Mouse (Mus musculus): Measurements from ENCODE around the gene Olfr20. TPM values are rescaled to one million over a fixed set of nuclear protein-coding genes. Genes with fewer than 3 reads are reported as not detected.
"Not testable (repeated sequence)": the region's sequence is repeated elsewhere in the genome, so short reads cannot be mapped to it uniquely, and the experiment has no call there.

The Olfr20 gene
- total RNA-seq (2017) = not detected in 2 replicates

DNA sequence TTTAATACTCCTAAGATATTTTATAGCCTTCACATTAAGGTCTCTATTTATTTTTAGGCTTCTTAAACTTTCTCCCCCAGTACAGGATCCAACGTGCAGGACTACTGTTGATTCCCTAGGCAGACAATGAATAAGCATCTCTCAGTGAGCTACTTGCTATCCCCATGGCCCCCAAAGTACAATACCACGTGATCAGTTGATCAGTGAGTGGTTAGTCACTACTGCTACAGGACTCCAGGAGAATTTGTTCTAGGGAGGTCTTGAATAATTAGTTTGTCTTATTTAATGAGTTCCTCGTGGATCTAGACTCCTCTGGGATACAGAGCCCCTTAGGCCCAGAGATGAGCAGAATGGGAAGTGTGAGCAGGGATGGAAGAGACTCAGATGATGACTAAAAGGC lies at the start of gene Olfr20:
Gene Olfr20 (plus strand): TSS at position 301 of the 400 bp plus-strand sequence.
- no peak for ATAC-seq (replicated peaks in 1 of 2; ENCODE audit: insufficient read depth in 1 of 2, low FRiP score in 2 of 2, low TSS enrichment in 1 of 2, low read depth in 1 of 2, poor library complexity in 2 of 2, severe bottlenecking in 2 of 2)

DNA sequence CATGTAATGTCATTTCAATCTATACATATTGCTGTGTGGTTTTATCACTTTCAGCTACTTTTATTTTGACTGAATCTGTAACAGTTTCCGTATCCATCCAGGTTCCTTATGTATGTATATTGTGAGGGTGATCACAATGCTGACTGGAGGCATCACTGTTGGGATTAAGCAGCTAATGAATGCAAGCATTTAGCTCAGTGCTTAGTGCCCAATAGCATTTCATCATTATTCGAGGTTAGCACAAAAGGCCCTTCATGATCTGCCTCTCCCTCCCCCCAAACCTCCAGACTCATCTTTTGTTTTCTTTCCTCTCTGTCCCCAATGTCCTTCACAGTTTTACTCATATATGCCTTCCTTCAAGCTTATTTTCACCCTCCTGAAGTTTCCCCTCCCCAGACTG lies 47.5 kb upstream of the Olfr20 start:
- no peak for ATAC-seq (replicated peaks in 1 of 2; ENCODE audit: insufficient read depth in 1 of 2, low FRiP score in 2 of 2, low TSS enrichment in 1 of 2, low read depth in 1 of 2, poor library complexity in 2 of 2, severe bottlenecking in 2 of 2)

- ATAC-seq (replicated peaks in 1 of 2; ENCODE audit: insufficient read depth in 1 of 2, low FRiP score in 2 of 2, low TSS enrichment in 1 of 2, low read depth in 1 of 2, poor library complexity in 2 of 2, severe bottlenecking in 2 of 2) = no peak
Measured at GRCm38 (mm10) chr11:73315961-73316360, 34.6 kb upstream of the Olfr20 start.

DNA sequence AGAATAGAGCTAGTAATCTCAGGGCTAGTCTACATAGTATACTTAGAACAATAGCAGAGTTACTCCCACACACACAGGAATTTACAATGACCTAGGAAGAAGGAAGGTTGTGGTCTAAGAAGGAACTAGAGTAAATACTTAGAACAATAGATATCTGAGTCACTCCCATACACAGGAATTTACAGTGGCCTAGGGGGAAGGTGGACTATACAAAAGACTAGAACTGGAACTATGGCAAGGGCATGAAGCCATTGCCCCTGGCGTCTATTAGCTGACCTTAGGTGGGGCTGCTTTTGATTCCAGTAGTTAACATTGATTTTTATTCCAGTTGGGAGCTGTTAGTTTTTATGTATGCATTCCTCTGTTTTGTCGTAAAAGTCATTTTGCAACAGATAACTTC lies 32.0 kb upstream of the Olfr20 start:
- not testable (repeated sequence) for ATAC-seq (replicated peaks in 1 of 2; ENCODE audit: insufficient read depth in 1 of 2, low FRiP score in 2 of 2, low TSS enrichment in 1 of 2, low read depth in 1 of 2, poor library complexity in 2 of 2, severe bottlenecking in 2 of 2)

GRCm38 (mm10) chr11:73321064-73321463 lies 29.5 kb upstream of the Olfr20 start:
- ATAC-seq (replicated peaks in 1 of 2; ENCODE audit: insufficient read depth in 1 of 2, low FRiP score in 2 of 2, low TSS enrichment in 1 of 2, low read depth in 1 of 2, poor library complexity in 2 of 2, severe bottlenecking in 2 of 2) = not testable (repeated sequence)

- no peak for ATAC-seq (replicated peaks in 1 of 2; ENCODE audit: insufficient read depth in 1 of 2, low FRiP score in 2 of 2, low TSS enrichment in 1 of 2, low read depth in 1 of 2, poor library complexity in 2 of 2, severe bottlenecking in 2 of 2)
Measured at GRCm38 (mm10) chr11:73323906-73324830, 26.4 kb upstream of the Olfr20 start.

- peak; percentile 62 to 65 for ATAC-seq (replicated peaks in 1 of 2; ENCODE audit: insufficient read depth in 1 of 2, low FRiP score in 2 of 2, low TSS enrichment in 1 of 2, low read depth in 1 of 2, poor library complexity in 2 of 2, severe bottlenecking in 2 of 2)
Measured at GRCm38 (mm10) chr11:73326485-73326886, 24.1 kb upstream of the Olfr20 start.

DNA sequence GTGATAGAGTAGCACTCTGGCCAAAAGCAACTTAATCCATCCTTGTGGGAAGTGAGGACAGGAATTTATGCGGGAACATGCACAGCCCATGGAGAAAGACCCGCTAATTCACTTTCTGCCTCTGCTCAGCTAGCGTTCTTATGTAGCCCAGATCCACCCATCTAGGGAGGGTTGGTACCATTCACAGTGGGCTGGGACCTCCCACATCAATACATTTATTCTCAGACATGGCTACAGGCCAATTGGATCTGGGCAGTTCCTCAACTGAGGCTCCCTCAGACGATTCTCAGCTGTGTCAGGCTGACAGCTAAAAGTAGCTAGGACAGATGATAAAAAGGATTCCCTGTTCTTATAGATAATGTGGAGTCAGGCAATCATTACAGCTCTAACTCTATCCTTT lies 23.2 kb upstream of the Olfr20 start:
- no peak for ATAC-seq (replicated peaks in 1 of 2; ENCODE audit: insufficient read depth in 1 of 2, low FRiP score in 2 of 2, low TSS enrichment in 1 of 2, low read depth in 1 of 2, poor library complexity in 2 of 2, severe bottlenecking in 2 of 2)

DNA sequence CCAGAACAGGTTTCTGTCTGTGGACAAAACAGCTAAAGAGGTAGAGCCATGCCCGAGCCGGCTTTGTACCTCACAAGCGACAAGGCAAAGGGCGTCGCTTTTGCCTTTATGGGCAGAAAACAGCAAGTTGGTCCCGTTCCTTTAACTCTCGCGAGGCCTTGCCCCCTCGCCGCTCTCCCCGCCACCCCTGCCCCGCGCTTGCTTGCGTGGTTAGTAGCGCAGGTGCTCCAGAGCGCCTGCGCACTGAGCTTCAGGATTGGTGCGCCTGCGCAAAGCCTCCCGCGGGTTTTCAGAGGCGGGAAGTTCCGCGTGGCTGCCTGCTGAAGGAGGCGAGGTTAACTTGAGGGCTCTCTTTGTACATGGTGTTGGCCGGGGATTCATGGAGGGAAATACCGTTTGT lies 21.1 kb upstream of the Olfr20 start, which contains the start of the genes Aspa, Gm49340 and Spata22:
Gene Aspa (minus strand): TSS at position 155 of the 400 bp plus-strand sequence.
Gene Gm49340 (plus strand): TSS at position 300 of the 400 bp plus-strand sequence.
Gene Spata22 (plus strand): TSS at position 300 of the 400 bp plus-strand sequence.
- ATAC-seq (replicated peaks in 1 of 2; ENCODE audit: insufficient read depth in 1 of 2, low FRiP score in 2 of 2, low TSS enrichment in 1 of 2, low read depth in 1 of 2, poor library complexity in 2 of 2, severe bottlenecking in 2 of 2) = no peak

DNA sequence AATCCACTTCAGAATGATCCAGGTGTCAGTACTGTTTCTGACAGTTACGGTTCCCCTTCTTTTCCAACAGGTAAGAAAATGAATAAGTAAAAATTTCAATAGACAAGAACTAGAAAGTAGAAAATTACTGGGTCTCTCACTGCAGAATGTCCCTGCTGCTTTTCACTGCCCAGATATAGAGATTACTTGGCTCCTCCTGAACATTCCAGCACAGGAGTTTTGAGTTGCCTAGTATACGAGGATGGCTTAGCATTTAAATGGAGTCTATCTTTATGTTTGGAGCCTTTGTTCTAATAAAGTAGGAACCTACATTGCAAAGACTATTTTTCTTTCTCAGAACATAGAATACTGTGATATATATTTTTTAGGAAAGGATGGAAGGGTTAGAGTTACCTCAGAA lies 17.2 kb upstream of the Olfr20 start:
- ATAC-seq (replicated peaks in 1 of 2; ENCODE audit: insufficient read depth in 1 of 2, low FRiP score in 2 of 2, low TSS enrichment in 1 of 2, low read depth in 1 of 2, poor library complexity in 2 of 2, severe bottlenecking in 2 of 2) = no peak

- ATAC-seq (replicated peaks in 1 of 2; ENCODE audit: insufficient read depth in 1 of 2, low FRiP score in 2 of 2, low TSS enrichment in 1 of 2, low read depth in 1 of 2, poor library complexity in 2 of 2, severe bottlenecking in 2 of 2) = no peak
Measured at GRCm38 (mm10) chr11:73336919-73337318, 13.7 kb upstream of the Olfr20 start.

- no peak for ATAC-seq (replicated peaks in 1 of 2; ENCODE audit: insufficient read depth in 1 of 2, low FRiP score in 2 of 2, low TSS enrichment in 1 of 2, low read depth in 1 of 2, poor library complexity in 2 of 2, severe bottlenecking in 2 of 2)
Measured at GRCm38 (mm10) chr11:73370946-73371345, 20.4 kb downstream of the Olfr20 start, which contains the start of gene Olfr376. TSS of gene Olfr376 (plus strand) at chr11:73371246.

DNA sequence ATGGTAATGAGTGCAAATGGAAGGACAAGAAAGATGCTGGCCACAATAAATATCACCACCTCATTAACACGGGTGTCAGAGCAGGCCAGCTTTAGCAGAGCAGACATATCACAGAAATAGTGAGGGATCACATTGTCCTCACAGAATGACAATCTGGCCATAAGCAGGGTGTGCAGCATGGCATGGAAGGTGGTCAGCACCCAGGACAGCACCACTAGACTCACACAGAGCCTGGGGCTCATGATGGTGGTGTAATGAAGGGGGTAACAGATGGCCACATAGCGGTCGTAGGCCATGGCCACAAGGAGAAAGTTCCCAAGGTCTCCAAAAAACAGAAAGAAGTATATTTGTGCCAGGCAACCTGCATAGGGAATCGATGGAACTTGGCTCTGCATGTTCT lies 44.8 kb downstream of the Olfr20 start:
- ATAC-seq (replicated peaks in 1 of 2; ENCODE audit: insufficient read depth in 1 of 2, low FRiP score in 2 of 2, low TSS enrichment in 1 of 2, low read depth in 1 of 2, poor library complexity in 2 of 2, severe bottlenecking in 2 of 2) = no peak

- no peak for ATAC-seq (replicated peaks in 1 of 2; ENCODE audit: insufficient read depth in 1 of 2, low FRiP score in 2 of 2, low TSS enrichment in 1 of 2, low read depth in 1 of 2, poor library complexity in 2 of 2, severe bottlenecking in 2 of 2)
Measured at GRCm38 (mm10) chr11:73399514-73399913, 48.9 kb downstream of the Olfr20 start, which contains the start of gene Olfr1. TSS of gene Olfr1 (minus strand) at chr11:73399614.

Other genes starting within 250 kb of the Olfr20 start
- 12.2 and 13.6 TPM in 2 replicates for gene Haspin, start 212.5 kb upstream of the Olfr20 start, total RNA-seq (2017)
- not detected in 2 replicates for gene P2rx5, start 190.4 kb upstream of the Olfr20 start, total RNA-seq (2017)
- gene Emc6, start 173.7 kb upstream of the Olfr20 start, total RNA-seq (2017) = 40.5 and 44.5 TPM in 2 replicates
- 5.3 and 9.7 TPM in 2 replicates for gene Tax1bp3, start 173.7 kb upstream of the Olfr20 start, total RNA-seq (2017)
- 6.6 and 16.3 TPM in 2 replicates for gene Ctns, start 151.7 kb upstream of the Olfr20 start, total RNA-seq (2017)
- 1.9 and 2.7 TPM in 2 replicates for gene Shpk, start 151.3 kb upstream of the Olfr20 start, total RNA-seq (2017)
- not detected in 2 replicates for gene Trpv1, start 116.5 kb upstream of the Olfr20 start, total RNA-seq (2017)
- not detected in 2 replicates for gene Trpv3, start 83.4 kb upstream of the Olfr20 start, total RNA-seq (2017)
- 12.3 and 17.8 TPM in 2 replicates for gene Aspa, start 21.2 kb upstream of the Olfr20 start, total RNA-seq (2017)
- gene Gm49340, start 21.0 kb upstream of the Olfr20 start, total RNA-seq (2017) = not detected in 2 replicates
- gene Spata22, start 21.0 kb upstream of the Olfr20 start, total RNA-seq (2017) = not detected in 2 replicates
- gene Olfr376, start 20.5 kb downstream of the Olfr20 start, total RNA-seq (2017) = not detected in 2 replicates
- gene Olfr1, start 48.8 kb downstream of the Olfr20 start, total RNA-seq (2017) = not detected in 2 replicates
- not detected in 2 replicates for gene Olfr378, start 77.7 kb downstream of the Olfr20 start, total RNA-seq (2017)
- gene Olfr380, start 106.7 kb downstream of the Olfr20 start, total RNA-seq (2017) = not detected in 2 replicates
- gene Olfr381, start 140.8 kb downstream of the Olfr20 start, total RNA-seq (2017) = not detected in 2 replicates
- not detected in 2 replicates for gene Olfr382, start 166.4 kb downstream of the Olfr20 start, total RNA-seq (2017)
- not detected in 2 replicates for gene Olfr385, start 242.2 kb downstream of the Olfr20 start, total RNA-seq (2017)
- gene Olfr384, start 247.8 kb downstream of the Olfr20 start, total RNA-seq (2017) = not detected in 2 replicates